Mouse (Mus musculus) kidney, postnatal 14 days (tissue): ENCODE results near the gene Duox1.
"Not testable (repeated sequence)": the region's sequence is repeated elsewhere in the genome, so short reads cannot be mapped to it uniquely, and the experiment has no call there.

Experiments
- DNase-seq: peaks from one replicate; pipeline ENCODE4 v3.0.0; 2022; ENCODE audit warnings: mixed read lengths

Gene Duox1

GRCm38 (mm10) chr2:122376041-122376561, 60.6 kb downstream of the Duox1 start:
- DNase-seq = peak; percentile 59

GRCm38 (mm10) chr2:122377215-122377674, 61.8 kb downstream of the Duox1 start:
- DNase-seq = peak; percentile 98

- DNase-seq = peak; percentile 81
Measured at GRCm38 (mm10) chr2:122377751-122378246, 62.3 kb downstream of the Duox1 start.

- DNase-seq = peak; percentile 69
Measured at GRCm38 (mm10) chr2:122378421-122379291, 63.2 kb downstream of the Duox1 start.

GRCm38 (mm10) chr2:122379292-122379650, 63.8 kb downstream of the Duox1 start:
- DNase-seq = no peak

- DNase-seq = peak; percentile 63
Measured at GRCm38 (mm10) chr2:122380768-122381311, 65.4 kb downstream of the Duox1 start.

- peak; percentile 55 for DNase-seq
Measured at GRCm38 (mm10) chr2:122381329-122382103, 66.0 kb downstream of the Duox1 start.

- DNase-seq = no peak
Measured at GRCm38 (mm10) chr2:122382121-122382520, 66.6 kb downstream of the Duox1 start.

GRCm38 (mm10) chr2:122385095-122385494, 69.6 kb downstream of the Duox1 start:
- no peak for DNase-seq

- DNase-seq = not testable (repeated sequence)
Measured at GRCm38 (mm10) chr2:122387135-122387534, 71.7 kb downstream of the Duox1 start.

GRCm38 (mm10) chr2:122396150-122396549, 80.7 kb downstream of the Duox1 start:
- DNase-seq = no peak
